Mouse (Mus musculus) olfactory bulb, adult 2 months (tissue): ENCODE data around the gene Vil1.

Experiments used
- CTCF ChIP-seq: fragments of 200-500 bp; IDR thresholded peaks from 2 replicates; pipeline ENCODE4 v1.5.1; 2012; ENCODE audit warnings: low read depth, mild to moderate bottlenecking, low read length, moderate library complexity; ENCODE audit not compliant: insufficient read depth
- POLR2A ChIP-seq: fragments of 200-500 bp; IDR thresholded peaks from 2 replicates; pipeline ENCODE4 v1.6.1; 2012; ENCODE audit warnings: mild to moderate bottlenecking, low read depth, low read length, moderate library complexity; ENCODE audit not compliant: insufficient read depth

- TF ChIP-seq CTCF: no peak
- TF ChIP-seq POLR2A: no peak
Observed at GRCm38 (mm10) chr1:74387386-74387988, 21.7 kb upstream of the Vil1 start.
